Mouse (Mus musculus) MEL (cell line): ENCODE results near the gene Folr2. TPM values are rescaled to one million over a fixed set of nuclear protein-coding genes. Genes with fewer than 3 reads are reported as not detected.

ENCODE experiments used
- DNase-seq: peaks from one replicate; pipeline ENCODE4 v3.0.0; 2011; ENCODE audit warnings: low read depth, low spot score
- H3K27ac ChIP-seq: 2 replicates; pipeline ENCODE4 v1.5.1; 2012; ENCODE audit warnings: low read depth, mild to moderate bottlenecking, control low read depth, low read length, moderate library complexity; ENCODE audit not compliant: control insufficient read depth
- H3K27me3 ChIP-seq, 2 experiments: fragments of 150-350 bp in 1 of 2; sonication (generic) in 1 of 2; 2 replicates each; pipeline ENCODE4 v1.6.1; 2012; ENCODE audit warnings: low read length in 2 of 2, mild to moderate bottlenecking in 2 of 2, improper control_type of control experiment in 1 of 2, moderate library complexity in 1 of 2; ENCODE audit not compliant: insufficient read depth in 2 of 2, control insufficient read depth in 1 of 2
- H3K36me3 ChIP-seq, 2 experiments: 2 replicates each; pipeline ENCODE4 v1.6.1; 2012 to 2014; ENCODE audit warnings: low read length in 2 of 2, improper control_type of control experiment in 1 of 2, inconsistent platforms in 1 of 2, mild to moderate bottlenecking in 1 of 2; ENCODE audit not compliant: insufficient read depth in 2 of 2, control insufficient read depth in 1 of 2
- H3K4me1 ChIP-seq, 2 experiments: fragments of 150-350 bp in 1 of 2; sonication (generic) in 1 of 2; 2 replicates each; pipeline ENCODE4 v1.6.1; 2012; ENCODE audit warnings: low read length in 2 of 2, improper control_type of control experiment in 1 of 2, mild to moderate bottlenecking in 1 of 2; ENCODE audit not compliant: insufficient read depth in 2 of 2, control insufficient read depth in 1 of 2
- H3K4me3 ChIP-seq, 2 experiments: fragments of 150-350 bp in 1 of 2; sonication (generic) in 1 of 2; 2 replicates each; pipeline ENCODE4 v1.5.1; 2012; ENCODE audit warnings: low read depth in 2 of 2, low read length in 2 of 2, mild to moderate bottlenecking in 2 of 2, moderate library complexity in 2 of 2, control low read depth in 1 of 2, improper control_type of control experiment in 1 of 2; ENCODE audit not compliant: control insufficient read depth in 1 of 2, insufficient read depth in 1 of 2
- H3K79me2 ChIP-seq: 2 replicates; pipeline ENCODE4 v1.6.1; 2012; ENCODE audit warnings: mild to moderate bottlenecking, low read length, moderate library complexity; ENCODE audit not compliant: control insufficient read depth, poor library complexity, insufficient read depth
- H3K9ac ChIP-seq: 2 replicates; pipeline ENCODE4 v1.6.1; 2012; ENCODE audit warnings: low read depth, mild to moderate bottlenecking, control low read depth, low read length, moderate library complexity; ENCODE audit not compliant: control insufficient read depth, poor library complexity, severe bottlenecking
- H3K9me3 ChIP-seq: fragments of 150-350 bp; sonication (generic); replicated peaks from 2 replicates; pipeline ENCODE4 v1.6.1; 2012; ENCODE audit warnings: mild to moderate bottlenecking, low read length, improper control_type of control experiment, moderate library complexity; ENCODE audit not compliant: insufficient read depth
- CHD2 ChIP-seq: IDR thresholded peaks from 2 replicates; pipeline ENCODE4 v1.6.1; 2011; ENCODE audit warnings: low read length, improper control_type of control experiment
- CTCF ChIP-seq, 3 experiments: IDR thresholded peaks in 2 of 3; conservative IDR thresholded peaks in 1 of 3; 2 replicates each; pipeline ENCODE4 v1.5.1; 2011 to 2012; ENCODE audit warnings: low read length in 3 of 3, low read depth in 2 of 3, mild to moderate bottlenecking in 2 of 3, improper control_type of control experiment in 1 of 3, inconsistent platforms in 1 of 3, mixed read lengths in 1 of 3, moderate library complexity in 1 of 3; ENCODE audit not compliant: control insufficient read depth in 1 of 3, insufficient read depth in 1 of 3, poor library complexity in 1 of 3, severe bottlenecking in 1 of 3
- ELF1 ChIP-seq: IDR thresholded peaks from 2 replicates; pipeline ENCODE4 v1.6.1; 2014; ENCODE audit warnings: low read depth, mild to moderate bottlenecking, inconsistent platforms, low read length, improper control_type of control experiment, moderate library complexity
- EP300 ChIP-seq, 2 experiments: IDR thresholded peaks; 2 replicates each; pipeline ENCODE4 v1.6.1; 2011; ENCODE audit warnings: improper control_type of control experiment in 2 of 2, low read length in 2 of 2, low read depth in 1 of 2, mild to moderate bottlenecking in 1 of 2
- KAT2A ChIP-seq: conservative IDR thresholded peaks from 2 replicates; pipeline ENCODE4 v1.6.1; 2012; ENCODE audit warnings: low read depth, low read length, improper control_type of control experiment, inconsistent platforms
- MAFK ChIP-seq: IDR thresholded peaks from 2 replicates; pipeline ENCODE4 v1.6.1; 2011; ENCODE audit warnings: low read depth, mild to moderate bottlenecking, low read length, improper control_type of control experiment, borderline replicate concordance
- MAX ChIP-seq: IDR thresholded peaks from 2 replicates; pipeline ENCODE4 v1.6.1; 2011; ENCODE audit warnings: low read length, improper control_type of control experiment
- MAZ ChIP-seq: IDR thresholded peaks from 2 replicates; pipeline ENCODE4 v1.6.1; 2012; ENCODE audit warnings: low read depth, mild to moderate bottlenecking, inconsistent platforms, low read length, improper control_type of control experiment
- MEF2A ChIP-seq: IDR thresholded peaks from 2 replicates; pipeline ENCODE4 v1.6.1; 2014; ENCODE audit warnings: low read depth, mild to moderate bottlenecking, inconsistent platforms, low read length, improper control_type of control experiment; ENCODE audit not compliant: poor library complexity, insufficient replicate concordance, severe bottlenecking; ENCODE audit errors: extremely low read depth
- MXI1 ChIP-seq: IDR thresholded peaks from 2 replicates; pipeline ENCODE4 v1.6.1; 2011; ENCODE audit warnings: mild to moderate bottlenecking, low read depth, low read length, improper control_type of control experiment
- MYB ChIP-seq: IDR thresholded peaks from 2 replicates; pipeline ENCODE4 v1.6.1; 2011; ENCODE audit warnings: mild to moderate bottlenecking, low read depth, low read length, improper control_type of control experiment
- NELFE ChIP-seq: IDR thresholded peaks from 2 replicates; pipeline ENCODE4 v1.6.1; 2011; ENCODE audit warnings: low read depth, low read length, improper control_type of control experiment
- NRF1 ChIP-seq: IDR thresholded peaks from 2 replicates; pipeline ENCODE4 v1.6.1; 2014; ENCODE audit warnings: low read depth, mild to moderate bottlenecking, inconsistent platforms, low read length, improper control_type of control experiment, moderate library complexity; ENCODE audit not compliant: poor library complexity, insufficient read depth, severe bottlenecking
- POLR2AphosphoS2 ChIP-seq: IDR thresholded peaks from 2 replicates; pipeline ENCODE4 v1.6.1; 2011; ENCODE audit warnings: low read length, improper control_type of control experiment
- POLR2AphosphoS5 ChIP-seq: IDR thresholded peaks from 2 replicates; pipeline ENCODE4 v1.6.1; 2012; ENCODE audit warnings: low read depth, borderline replicate concordance, mild to moderate bottlenecking, inconsistent platforms, low read length, moderate library complexity, mixed read lengths
- RCOR1 ChIP-seq: IDR thresholded peaks from 2 replicates; pipeline ENCODE4 v1.6.1; 2012; ENCODE audit warnings: low read depth, mild to moderate bottlenecking, inconsistent platforms, low read length, improper control_type of control experiment
- SIN3A ChIP-seq: IDR thresholded peaks from 2 replicates; pipeline ENCODE4 v1.6.1; 2012; ENCODE audit warnings: low read length, improper control_type of control experiment, inconsistent platforms
- SMC3 ChIP-seq: IDR thresholded peaks from 2 replicates; pipeline ENCODE4 v1.6.1; 2011; ENCODE audit warnings: low read depth, low read length, improper control_type of control experiment
- TBP ChIP-seq: IDR thresholded peaks from 2 replicates; pipeline ENCODE4 v1.8.0; 2011; ENCODE audit warnings: low read depth, low read length, improper control_type of control experiment
- UBTF ChIP-seq: IDR thresholded peaks from 2 replicates; pipeline ENCODE4 v1.6.1; 2012; ENCODE audit warnings: low read depth, mild to moderate bottlenecking, inconsistent platforms, low read length, improper control_type of control experiment, moderate library complexity, borderline replicate concordance; ENCODE audit not compliant: insufficient read depth
- USF1 ChIP-seq: IDR thresholded peaks from 2 replicates; pipeline ENCODE4 v1.6.1; 2014; ENCODE audit warnings: low read depth, mild to moderate bottlenecking, inconsistent platforms, low read length, improper control_type of control experiment, moderate library complexity
- ZC3H11A ChIP-seq: IDR thresholded peaks from 2 replicates; pipeline ENCODE4 v1.6.1; 2012; ENCODE audit warnings: low read depth, mild to moderate bottlenecking, inconsistent platforms, low read length, improper control_type of control experiment
- ZMIZ1 ChIP-seq: IDR thresholded peaks from 2 replicates; pipeline ENCODE4 v1.6.1; 2012; ENCODE audit warnings: low read depth, mild to moderate bottlenecking, inconsistent platforms, low read length, improper control_type of control experiment, moderate library complexity
- ZNF384 ChIP-seq: IDR thresholded peaks from 2 replicates; pipeline ENCODE4 v1.6.1; 2012; ENCODE audit warnings: low read depth, mild to moderate bottlenecking, inconsistent platforms, low read length, improper control_type of control experiment
- polyA plus RNA-seq, 2 experiments: library from polyadenylated mRNA; stranded (reverse) in 1 of 2; unstranded in 1 of 2; fragments of >175 nt in 1 of 2; fragments of >200 nt in 1 of 2; gene quantifications; 2 replicates each; pipeline versions ENCODE4 v1.2.1 to v1.2.4; 2012; ENCODE audit warnings: low replicate concordance in 2 of 2, low read depth in 1 of 2; ENCODE audit not compliant: insufficient read length in 2 of 2, insufficient read depth in 1 of 2, missing spikeins in 1 of 2
- total RNA-seq: library from RNA; depleted of rRNA; stranded (reverse); fragments of 300-350 nt; gene quantifications from 2 replicates; pipeline ENCODE4 v1.2.3, GENCODE M21; 2012

Gene Folr2
- total and polyA plus RNA-seq, 3 experiments, result not detected

DNA sequence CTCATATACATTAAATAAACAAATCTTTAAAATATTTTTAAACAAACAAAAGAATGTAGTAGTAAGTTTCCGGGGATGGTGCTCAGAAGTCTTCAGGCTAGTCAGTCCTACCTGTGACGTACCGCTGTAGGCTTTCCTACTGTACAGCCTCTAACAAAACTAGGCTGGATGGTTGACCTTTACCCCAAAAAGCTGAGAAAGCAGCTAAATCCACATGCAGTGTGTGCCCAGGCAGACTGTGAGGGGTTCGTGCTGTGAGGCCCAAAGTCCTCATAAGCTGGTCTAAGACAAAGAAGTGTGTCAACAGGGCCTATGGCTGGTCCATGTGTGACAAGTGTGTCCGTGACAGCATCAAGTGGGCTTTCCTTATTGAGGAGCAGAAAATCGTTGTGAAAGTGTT is 4.1 kb downstream of the Folr2 start:
- no peaks in the 10 kb centered on the region for H3K9me3 ChIP-seq
- H3K27me3 ChIP-seq, result no peaks in the 10 kb centered on the region
- DNase-seq, result no peak
- no peaks in the 10 kb centered on the region for H3K36me3 ChIP-seq
- 0 out of 4 replicates have a peak, but pooled peaks cover 0 to 3% of the 10 kb centered on the region in 2 experiments for H3K4me1 ChIP-seq
- no peak overlapping the region for H3K9ac ChIP-seq
- no peak overlapping the region for H3K27ac ChIP-seq
- no peaks in the 10 kb centered on the region for H3K79me2 ChIP-seq
- TF ChIP-seq POLR2AphosphoS5, result no peak
- TF ChIP-seq EP300 (IDR thresholded peaks at IDR 0.05; ENCODE audit: low read depth in 1 of 2, low read length in 2 of 2), result no peak
- no peak for TF ChIP-seq KAT2A
- TF ChIP-seq USF1, result no peak
- TF ChIP-seq MYB, result no peak
- TF ChIP-seq UBTF, result no peak
- TF ChIP-seq MAX, result no peak
- H3K4me3 ChIP-seq, result no peak overlapping the region

DNA sequence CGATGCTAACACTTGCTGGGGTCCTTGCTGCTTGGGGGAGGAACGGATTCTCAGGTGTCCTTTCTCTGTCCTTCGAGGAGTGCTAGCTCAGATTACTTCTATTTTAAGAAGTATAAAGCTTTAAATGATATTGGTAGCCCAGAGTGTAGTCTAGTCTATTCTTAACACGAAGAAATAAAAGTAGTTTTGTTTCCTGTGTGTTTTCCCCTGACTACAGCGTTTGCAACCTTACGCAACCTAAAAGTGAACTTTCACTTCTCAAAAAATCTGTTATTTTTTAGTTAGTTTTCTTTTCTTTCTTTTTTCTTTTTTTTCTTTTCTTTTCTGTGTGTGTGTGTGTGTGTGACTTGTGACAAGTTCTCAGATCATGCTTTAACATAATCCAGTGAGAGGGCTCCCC is 5.3 kb downstream of the Folr2 start:
- no peak for DNase-seq
- no peak overlapping the region for H3K9ac ChIP-seq
- TF ChIP-seq NELFE (no peak), POLR2AphosphoS5 (no peak), UBTF (no peak), POLR2AphosphoS2 (no peak), CHD2 (no peak), ELF1 (no peak), ZC3H11A (no peak), NRF1 (no peak), SMC3 (no peak), SIN3A (no peak), MAFK (no peak)
- no peaks in the 10 kb centered on the region for H3K79me2 ChIP-seq
- no peak overlapping the region for H3K4me3 ChIP-seq
- 0 out of 4 replicates have a peak, but pooled peaks cover 0 to 3% of the 10 kb centered on the region in 2 experiments for H3K4me1 ChIP-seq
- no peaks in the 10 kb centered on the region for H3K9me3 ChIP-seq
- no peaks in the 10 kb centered on the region for H3K27me3 ChIP-seq
- H3K36me3 ChIP-seq, result no peaks in the 10 kb centered on the region
- no peak overlapping the region for H3K27ac ChIP-seq

DNA sequence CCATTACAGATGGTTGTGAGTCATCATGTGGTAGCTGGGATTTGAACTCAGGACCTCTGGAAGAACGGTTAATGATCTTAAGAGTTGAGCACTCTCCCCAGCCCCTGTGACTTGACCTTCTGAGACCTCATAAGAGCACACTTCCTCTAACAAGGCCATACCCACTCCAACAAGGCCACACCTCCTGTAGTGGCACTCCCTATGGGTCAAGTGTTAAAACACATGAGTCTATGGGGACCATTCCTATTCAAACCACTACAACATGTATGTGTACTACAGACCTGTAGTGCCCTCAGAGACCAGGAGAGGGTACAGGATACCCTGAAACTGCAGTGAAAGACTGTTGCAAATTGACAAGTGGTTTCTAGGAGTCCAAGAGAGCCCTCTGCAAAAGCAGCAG is 9.1 kb downstream of the Folr2 start:
- Histone ChIP-seq H3K27me3 (no peaks in the 10 kb centered on the region), H3K4me3 (no peak overlapping the region), H3K9me3 (no peaks in the 10 kb centered on the region), H3K79me2 (no peaks in the 10 kb centered on the region), H3K4me1 (no peaks in the 10 kb centered on the region), H3K9ac (no peak overlapping the region), H3K36me3 (no peaks in the 10 kb centered on the region), H3K27ac (no peak overlapping the region)
- DNase-seq, result no peak
- no peak for TF ChIP-seq TBP
- no peak for TF ChIP-seq ZNF384
- no peak for TF ChIP-seq CTCF (IDR thresholded peaks at IDR 0.05 in 2 of 3, conservative IDR thresholded peaks at IDR 0.05 in 1 of 3; ENCODE audit: control insufficient read depth in 1 of 3, insufficient read depth in 1 of 3, low read depth in 2 of 3, low read length in 3 of 3, poor library complexity in 1 of 3, severe bottlenecking in 1 of 3)
- no peak for TF ChIP-seq MEF2A
- no peak for TF ChIP-seq MXI1
- TF ChIP-seq USF1, result no peak
- TF ChIP-seq ZC3H11A, result no peak
- TF ChIP-seq KAT2A, result no peak
- TF ChIP-seq NELFE, result no peak
- TF ChIP-seq MAZ, result no peak
- no peak for TF ChIP-seq RCOR1
- no peak for TF ChIP-seq ZMIZ1
